Mouse (Mus musculus) liver, embryonic 14.5 days (tissue): ENCODE measurements around the gene Fam71b. TPM values are rescaled to one million over a fixed set of nuclear protein-coding genes. Genes with fewer than 3 reads are reported as not detected.

ENCODE experiments used
- ATAC-seq: fragments of 200-750 bp; cut with Nextera tagmentation; 2 replicates; pipeline ENCODE4 v1.8.0; 2017; ENCODE audit warnings: moderate number of reproducible peaks, mild to moderate bottlenecking, moderate library complexity; ENCODE audit not compliant: insufficient read depth
- DNase-seq, 3 experiments: peaks; one replicate each; pipeline ENCODE4 v3.0.0-alpha.2; 2012 to 2013; ENCODE audit warnings: low read depth in 3 of 3, low spot score in 3 of 3
- H3K27ac ChIP-seq: fragments of 300-500 bp; sonication (generic); 2 replicates; pipeline ENCODE4 v1.5.1; 2014; ENCODE audit warnings: moderate library complexity, mild to moderate bottlenecking, control low read depth, inconsistent platforms
- H3K27me3 ChIP-seq: fragments of 300-500 bp; sonication (generic); 2 replicates; pipeline ENCODE4 v1.6.1; 2014; ENCODE audit warnings: mild to moderate bottlenecking, low read length, moderate library complexity; ENCODE audit not compliant: control insufficient read depth, insufficient read depth
- H3K36me3 ChIP-seq: fragments of 300-500 bp; sonication (generic); replicated peaks from 2 replicates; pipeline ENCODE4 v1.6.1; 2014; ENCODE audit warnings: low read depth; ENCODE audit not compliant: control insufficient read depth, insufficient read depth
- H3K4me1 ChIP-seq, 2 experiments: fragments of 200-500 bp in 1 of 2; fragments of 300-500 bp in 1 of 2; sonication (generic) in 1 of 2; replicated peaks; 2 replicates each; pipeline ENCODE4 v1.6.1; 2012 to 2014; ENCODE audit warnings: antibody characterized with exemption in 1 of 2, inconsistent platforms in 1 of 2, low read length in 1 of 2; ENCODE audit not compliant: control insufficient read depth in 2 of 2, insufficient read depth in 2 of 2
- H3K4me2 ChIP-seq: fragments of 300-500 bp; sonication (generic); 2 replicates; pipeline ENCODE4 v1.6.1; 2014; ENCODE audit warnings: low read depth, mild to moderate bottlenecking, control low read depth, moderate library complexity
- H3K4me3 ChIP-seq, 2 experiments: fragments of 200-500 bp in 1 of 2; fragments of 300-500 bp in 1 of 2; sonication (generic) in 1 of 2; 2 replicates each; pipeline ENCODE4 v1.5.1; 2012 to 2014; ENCODE audit warnings: low read depth in 2 of 2, low read length in 2 of 2, mild to moderate bottlenecking in 2 of 2, control low read depth in 1 of 2, inconsistent platforms in 1 of 2, moderate library complexity in 1 of 2; ENCODE audit not compliant: insufficient read depth in 1 of 2
- H3K9ac ChIP-seq: fragments of 300-500 bp; sonication (generic); replicated peaks from 2 replicates; pipeline ENCODE4 v1.6.1; 2014; ENCODE audit warnings: mild to moderate bottlenecking, control low read depth, moderate library complexity
- H3K9me3 ChIP-seq: fragments of 300-500 bp; sonication (generic); 2 replicates; pipeline ENCODE4 v1.6.1; 2016; ENCODE audit warnings: low read length, mixed read lengths; ENCODE audit not compliant: control insufficient read depth
- CTCF ChIP-seq: IDR thresholded peaks from 2 replicates; pipeline ENCODE4 v1.5.1; 2016; ENCODE audit warnings: antibody characterized with exemption, low read depth, control low read depth
- EP300 ChIP-seq: IDR thresholded peaks from 2 replicates; pipeline ENCODE4 v1.6.1; 2016; ENCODE audit warnings: antibody characterized with exemption, low read depth
- WGBS: fragments of 180-500 bp; shearing (Covaris S2); extraction: QIAGEN DNeasy Blood & Tissue Kit; methylation state at CpG from one replicate; pipeline ENCODE4 v1.1.7; 2014; ENCODE audit not compliant: insufficient replicate concordance; 5-methylcytosine and 5-hydroxymethylcytosine counted together
- polyA plus RNA-seq, 2 experiments: library from polyadenylated mRNA; depleted of rRNA in 1 of 2; stranded (reverse) in 1 of 2; unstranded in 1 of 2; fragments of >200 nt; fragmentation: Nextera tagmentation in 1 of 2; extraction: Ambion mirVana in 1 of 2; gene quantifications; 2 replicates each; pipeline versions ENCODE4 v1.2.1 to v1.2.3; 2012 to 2014

Fam71b gene
- polyA plus RNA-seq, 2 experiments = 0.03 TPM; not detected in 1

- Histone ChIP-seq H3K27me3 (no peaks in the 10 kb centered on the region), H3K4me3 (no peak overlapping the region), H3K4me2 (no peak overlapping the region), H3K9me3 (no peaks in the 10 kb centered on the region), H3K4me1 (peaks cover 0 to 11% of the 10 kb centered on the region in 2 experiments; a peak in 2 of 4 replicates), H3K27ac (no peak overlapping the region), H3K9ac (no peak overlapping the region), H3K36me3 (no peaks in the 10 kb centered on the region)
- TF ChIP-seq EP300 (no peak), CTCF (no peak)
- DNase-seq (no peak), ATAC-seq (no peak)
- 41% methylated on average over 7 of the region's 7 CpGs for WGBS
Measured at GRCm38 (mm10) chr11:46392890-46393289, 3.5 kb upstream of the Fam71b start.

- peaks cover 0 to 13% of the 10 kb centered on the region in 2 experiments; a peak in 2 of 4 replicates for H3K4me1 ChIP-seq
- no peaks in the 10 kb centered on the region for H3K36me3 ChIP-seq
- DNase-seq = no peak
- H3K9me3 ChIP-seq = no peaks in the 10 kb centered on the region
- no peak for TF ChIP-seq CTCF
- TF ChIP-seq EP300 = no peak
- H3K9ac ChIP-seq = no peak overlapping the region
- no peak for ATAC-seq
- H3K27ac ChIP-seq = no peak overlapping the region
- no peak overlapping the region for H3K4me3 ChIP-seq
- no peaks in the 10 kb centered on the region for H3K27me3 ChIP-seq
- 36% methylated on average over 4 of the region's 4 CpGs for WGBS
- H3K4me2 ChIP-seq = no peak overlapping the region
Measured at GRCm38 (mm10) chr11:46393413-46393812, 2.9 kb upstream of the Fam71b start.

- H3K27ac ChIP-seq = no peak overlapping the region
- TF ChIP-seq EP300 (no peak), CTCF (no peak)
- no peaks in the 10 kb centered on the region for H3K27me3 ChIP-seq
- peaks cover 4 to 21% of the 10 kb centered on the region in 2 experiments; a peak in 3 of 4 replicates for H3K4me1 ChIP-seq
- H3K9me3 ChIP-seq = no peaks in the 10 kb centered on the region
- H3K4me2 ChIP-seq = no peak overlapping the region
- H3K9ac ChIP-seq = no peak overlapping the region
- DNase-seq (no peak), ATAC-seq (no peak)
- H3K4me3 ChIP-seq = no peak overlapping the region
- WGBS = 63% methylated on average over 2 of the region's 2 CpGs
- H3K36me3 ChIP-seq = no peaks in the 10 kb centered on the region
Measured at GRCm38 (mm10) chr11:46395088-46395487, 1.3 kb upstream of the Fam71b start.

GRCm38 (mm10) chr11:46395698-46396097 lies 661 bp upstream of the Fam71b start:
- Histone ChIP-seq H3K9ac (no peak overlapping the region), H3K27ac (no peak overlapping the region), H3K9me3 (no peaks in the 10 kb centered on the region), H3K27me3 (no peaks in the 10 kb centered on the region), H3K4me2 (no peak overlapping the region), H3K4me3 (no peak overlapping the region), H3K4me1 (peaks cover 4 to 21% of the 10 kb centered on the region in 2 experiments; a peak in 3 of 4 replicates), H3K36me3 (no peaks in the 10 kb centered on the region)
- no peak for DNase-seq
- WGBS = 81% methylated on average over 2 of the region's 2 CpGs
- no peak for ATAC-seq
- TF ChIP-seq CTCF = no peak
- no peak for TF ChIP-seq EP300

GRCm38 (mm10) chr11:46396860-46397179 lies 461 bp downstream of the Fam71b start:
- TF ChIP-seq EP300 = no peak
- Histone ChIP-seq H3K9me3 (no peaks in the 10 kb centered on the region), H3K27me3 (no peaks in the 10 kb centered on the region), H3K9ac (no peak overlapping the region), H3K36me3 (no peaks in the 10 kb centered on the region), H3K4me2 (no peak overlapping the region), H3K27ac (no peak overlapping the region), H3K4me3 (no peak overlapping the region), H3K4me1 (peaks cover 4 to 21% of the 10 kb centered on the region in 2 experiments; a peak in 3 of 4 replicates)
- ATAC-seq = no peak
- DNase-seq = no peak
- WGBS = 41% methylated on average over 4 of the region's 4 CpGs
